Mouse (Mus musculus) kidney, embryonic 16.5 days (tissue): Measurements from ENCODE around the gene Stard13. TPM values are rescaled to one million over a fixed set of nuclear protein-coding genes. Genes with fewer than 3 reads are reported as not detected.

Source experiments
- ATAC-seq: fragments of 200-750 bp; cut with Nextera tagmentation; 2 replicates; pipeline ENCODE4 v1.8.0; 2017; ENCODE audit warnings: moderate TSS enrichment; ENCODE audit not compliant: low FRiP score, low TSS enrichment
- H3K27ac ChIP-seq: fragments of 300-500 bp; sonication (generic); 2 replicates; pipeline ENCODE4 v1.5.1; 2014; ENCODE audit warnings: low read length
- H3K27me3 ChIP-seq: fragments of 300-500 bp; sonication (generic); 2 replicates; pipeline ENCODE4 v1.6.1; 2014; ENCODE audit warnings: low read length, control low read depth, mixed read lengths; ENCODE audit not compliant: insufficient read depth
- H3K36me3 ChIP-seq: fragments of 300-500 bp; sonication (generic); 2 replicates; pipeline ENCODE4 v1.6.1; 2014; ENCODE audit warnings: low read length, control low read depth, mixed read lengths; ENCODE audit not compliant: insufficient read depth
- H3K4me1 ChIP-seq: fragments of 300-500 bp; sonication (generic); 2 replicates; pipeline ENCODE4 v1.6.1; 2014; ENCODE audit warnings: low read length, control low read depth, mixed read lengths; ENCODE audit not compliant: insufficient read depth
- H3K4me2 ChIP-seq: fragments of 300-500 bp; sonication (generic); replicated peaks from 2 replicates; pipeline ENCODE4 v1.6.1; 2014; ENCODE audit warnings: low read depth, low read length
- H3K4me3 ChIP-seq: fragments of 300-500 bp; sonication (generic); 2 replicates; pipeline ENCODE4 v1.5.1; 2014; ENCODE audit warnings: mild to moderate bottlenecking, low read length
- H3K9ac ChIP-seq: fragments of 300-500 bp; sonication (generic); replicated peaks from 2 replicates; pipeline ENCODE4 v1.6.1; 2014; ENCODE audit warnings: low read length
- H3K9me3 ChIP-seq: fragments of 300-500 bp; sonication (generic); 2 replicates; pipeline ENCODE4 v1.6.1; 2016; ENCODE audit warnings: low read length, control low read depth
- WGBS: fragments of 180-500 bp; shearing (Covaris S2); extraction: QIAGEN DNeasy Blood & Tissue Kit; methylation state at CpG from one replicate; pipeline ENCODE4 v1.1.7; 2014; 5-methylcytosine and 5-hydroxymethylcytosine counted together
- polyA plus RNA-seq: library from polyadenylated mRNA; unstranded; fragments of >200 nt; fragmentation: Nextera tagmentation; extraction: Ambion mirVana; gene quantifications from 2 replicates; pipeline ENCODE4 v1.2.1, GENCODE M21; 2015

The Stard13 gene
- polyA plus RNA-seq, 1 experiment from 2014 or later = 12.2 TPM

DNA sequence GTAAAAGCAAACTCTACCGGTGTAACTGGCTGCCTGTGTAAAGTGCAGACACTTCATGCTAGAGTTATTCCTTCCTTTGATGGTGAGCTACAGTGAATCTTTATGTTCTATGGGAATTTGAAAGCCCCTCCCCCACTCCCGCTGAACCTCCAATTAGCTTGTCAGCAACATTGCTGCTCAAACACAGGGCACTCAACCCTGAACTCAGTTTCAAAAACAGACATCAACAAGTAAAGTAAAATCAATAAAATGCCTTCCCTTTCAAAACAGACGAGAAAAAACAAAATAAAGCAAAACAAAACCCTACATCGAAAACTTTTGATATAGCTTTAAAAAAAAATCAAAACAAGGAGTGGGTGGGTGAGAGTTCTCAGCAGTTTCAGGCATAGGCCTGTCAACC lies 79.6 kb downstream of the Stard13 start:
- Histone ChIP-seq H3K4me1 (peaks cover 25% of the 10 kb centered on the region), H3K9ac (no peak overlapping the region), H3K9me3 (no peaks in the 10 kb centered on the region), H3K27me3 (no peaks in the 10 kb centered on the region), H3K4me2 (no peak overlapping the region), H3K36me3 (no peaks in the 10 kb centered on the region), H3K4me3 (no peak overlapping the region), H3K27ac (no peak overlapping the region)
- WGBS = 47% methylated on average over 4 of the region's 4 CpGs
- peak; percentile 60; the same call in 1 of the 2 replicates for ATAC-seq

DNA sequence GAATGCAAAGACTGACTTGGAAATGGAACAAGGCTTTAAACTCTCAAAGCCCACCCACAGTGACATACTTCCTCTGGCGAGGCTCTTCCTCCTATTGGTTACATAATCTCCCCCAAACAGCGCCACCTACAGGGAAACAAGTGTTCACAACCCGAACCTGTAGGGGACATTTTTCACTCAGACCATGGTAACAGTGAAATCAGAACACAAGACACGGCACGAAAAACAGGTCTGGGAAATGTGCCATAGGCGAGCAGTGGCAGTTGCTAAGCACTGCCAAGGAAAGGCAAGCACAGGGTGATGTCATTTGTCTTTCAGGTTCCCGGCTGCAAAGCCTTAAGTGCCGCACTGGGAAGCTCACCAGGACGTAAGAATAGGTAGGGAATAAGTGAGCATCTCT lies 82.1 kb downstream of the Stard13 start:
- no peaks in the 10 kb centered on the region for H3K9me3 ChIP-seq
- WGBS = 90% methylated on average over 9 of the region's 9 CpGs
- H3K27ac ChIP-seq = no peak overlapping the region
- no peak overlapping the region for H3K4me2 ChIP-seq
- peaks cover 25% of the 10 kb centered on the region for H3K4me1 ChIP-seq
- H3K27me3 ChIP-seq = no peaks in the 10 kb centered on the region
- H3K36me3 ChIP-seq = no peaks in the 10 kb centered on the region
- H3K4me3 ChIP-seq = no peak overlapping the region
- H3K9ac ChIP-seq = no peak overlapping the region
- no peak for ATAC-seq

DNA sequence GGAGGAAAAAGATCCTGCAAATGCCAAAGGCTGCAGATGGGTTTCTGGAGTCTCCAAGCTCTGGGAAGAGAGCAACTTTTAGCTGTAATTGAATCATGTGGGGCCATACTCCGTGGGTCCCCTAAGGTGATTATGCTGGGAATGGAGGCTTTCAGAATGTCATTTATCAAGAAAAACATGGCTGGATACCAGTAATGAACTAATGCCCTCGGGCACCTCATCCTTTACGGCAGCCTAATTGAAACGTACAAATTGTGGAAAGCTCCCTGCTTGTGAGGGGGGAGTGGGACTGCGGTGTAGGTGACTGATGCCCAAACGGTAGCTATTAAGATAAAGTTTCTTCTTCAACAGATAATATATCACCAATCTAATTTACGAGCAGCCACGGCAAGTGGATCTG lies 84.1 kb downstream of the Stard13 start:
- H3K4me3 ChIP-seq = no peak overlapping the region
- H3K4me2 ChIP-seq = no peak overlapping the region
- no peaks in the 10 kb centered on the region for H3K9me3 ChIP-seq
- no peaks in the 10 kb centered on the region for H3K27me3 ChIP-seq
- H3K9ac ChIP-seq = no peak overlapping the region
- WGBS = 19% methylated on average over 8 of the region's 8 CpGs
- peaks cover 12% of the 10 kb centered on the region for H3K4me1 ChIP-seq
- H3K27ac ChIP-seq = no peak overlapping the region
- no peaks in the 10 kb centered on the region for H3K36me3 ChIP-seq
- no peak for ATAC-seq

DNA sequence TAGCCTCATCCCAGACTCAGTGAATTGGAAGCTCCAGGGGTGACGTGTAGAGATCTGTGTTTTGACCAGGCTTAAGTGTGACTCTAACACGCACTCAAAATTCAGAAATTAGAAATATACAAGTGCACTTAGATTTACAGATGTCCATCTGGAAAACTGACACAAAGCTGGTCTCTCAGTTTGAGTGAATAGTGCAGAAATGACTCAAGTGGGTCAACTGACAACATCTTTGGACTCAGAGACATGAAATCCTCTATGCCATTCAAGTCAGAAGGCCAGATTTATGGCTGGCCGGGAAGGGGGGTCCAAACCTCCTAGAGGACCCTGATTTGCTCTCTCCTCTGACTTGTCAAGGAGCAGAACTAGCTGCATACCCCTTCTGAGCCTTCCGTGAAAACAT lies 85.6 kb downstream of the Stard13 start:
- H3K36me3 ChIP-seq = no peaks in the 10 kb centered on the region
- no peak overlapping the region for H3K9ac ChIP-seq
- peaks cover 13% of the 10 kb centered on the region; the same call in 1 of the 2 replicates for H3K4me1 ChIP-seq
- WGBS = 86% methylated on average over 4 of the region's 4 CpGs
- no peak for ATAC-seq
- no peaks in the 10 kb centered on the region for H3K27me3 ChIP-seq
- H3K27ac ChIP-seq = no peak overlapping the region
- H3K9me3 ChIP-seq = no peaks in the 10 kb centered on the region
- H3K4me3 ChIP-seq = no peak overlapping the region
- no peak overlapping the region for H3K4me2 ChIP-seq

DNA sequence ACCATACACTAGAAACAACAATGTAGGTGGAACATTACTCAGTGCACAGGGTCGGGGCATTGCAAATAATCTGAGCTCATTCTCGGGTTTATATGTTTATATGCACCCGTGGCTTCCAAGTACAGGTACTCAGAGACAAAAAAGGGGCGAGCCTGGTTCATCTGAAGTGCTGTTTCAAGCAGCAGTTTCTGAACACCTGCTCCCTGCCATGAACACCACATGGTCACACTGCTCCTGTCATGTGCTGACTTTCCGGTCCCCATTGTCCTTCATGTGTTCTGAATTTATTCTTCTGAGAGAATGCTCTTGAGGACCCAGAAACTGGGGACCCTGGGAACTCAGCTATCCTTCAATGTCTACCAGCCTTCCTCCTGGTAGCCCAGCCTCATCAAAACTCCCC lies 87.8 kb downstream of the Stard13 start:
- Histone ChIP-seq H3K4me3 (no peak overlapping the region), H3K9ac (no peak overlapping the region), H3K36me3 (no peaks in the 10 kb centered on the region), H3K4me1 (peaks cover 31% of the 10 kb centered on the region), H3K4me2 (no peak overlapping the region), H3K27ac (no peak overlapping the region), H3K27me3 (no peaks in the 10 kb centered on the region), H3K9me3 (no peaks in the 10 kb centered on the region)
- no peak for ATAC-seq
- 58% methylated on average over 5 of the region's 5 CpGs for WGBS

DNA sequence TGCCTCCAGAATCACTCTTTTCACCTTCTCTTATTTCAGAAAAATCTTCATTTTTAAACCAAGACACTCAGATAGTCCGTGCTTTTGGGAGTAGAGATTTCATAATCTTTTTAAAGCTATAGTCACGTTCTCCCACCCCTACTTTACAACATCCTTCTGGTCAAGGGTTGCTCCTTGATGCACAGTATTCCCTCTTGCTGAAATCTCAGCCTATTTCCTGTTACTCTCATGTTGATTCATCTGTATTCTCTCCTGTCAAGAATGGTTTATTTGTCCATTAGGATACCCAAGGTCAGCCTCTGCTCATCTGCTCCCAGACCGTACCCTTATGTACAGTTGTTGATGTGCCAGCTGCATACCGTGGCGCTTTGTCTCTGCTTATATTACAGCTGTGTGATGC lies 89.7 kb downstream of the Stard13 start:
- 74% methylated on average over 5 of the region's 5 CpGs for WGBS
- H3K36me3 ChIP-seq = no peaks in the 10 kb centered on the region
- H3K4me2 ChIP-seq = no peak overlapping the region
- H3K9me3 ChIP-seq = no peaks in the 10 kb centered on the region
- H3K9ac ChIP-seq = no peak overlapping the region
- H3K27ac ChIP-seq = peak overlapping the region; percentile 4; the same call in 1 of the 2 replicates
- no peaks in the 10 kb centered on the region for H3K27me3 ChIP-seq
- H3K4me1 ChIP-seq = peaks cover 29% of the 10 kb centered on the region
- no peak for ATAC-seq
- no peak overlapping the region for H3K4me3 ChIP-seq

DNA sequence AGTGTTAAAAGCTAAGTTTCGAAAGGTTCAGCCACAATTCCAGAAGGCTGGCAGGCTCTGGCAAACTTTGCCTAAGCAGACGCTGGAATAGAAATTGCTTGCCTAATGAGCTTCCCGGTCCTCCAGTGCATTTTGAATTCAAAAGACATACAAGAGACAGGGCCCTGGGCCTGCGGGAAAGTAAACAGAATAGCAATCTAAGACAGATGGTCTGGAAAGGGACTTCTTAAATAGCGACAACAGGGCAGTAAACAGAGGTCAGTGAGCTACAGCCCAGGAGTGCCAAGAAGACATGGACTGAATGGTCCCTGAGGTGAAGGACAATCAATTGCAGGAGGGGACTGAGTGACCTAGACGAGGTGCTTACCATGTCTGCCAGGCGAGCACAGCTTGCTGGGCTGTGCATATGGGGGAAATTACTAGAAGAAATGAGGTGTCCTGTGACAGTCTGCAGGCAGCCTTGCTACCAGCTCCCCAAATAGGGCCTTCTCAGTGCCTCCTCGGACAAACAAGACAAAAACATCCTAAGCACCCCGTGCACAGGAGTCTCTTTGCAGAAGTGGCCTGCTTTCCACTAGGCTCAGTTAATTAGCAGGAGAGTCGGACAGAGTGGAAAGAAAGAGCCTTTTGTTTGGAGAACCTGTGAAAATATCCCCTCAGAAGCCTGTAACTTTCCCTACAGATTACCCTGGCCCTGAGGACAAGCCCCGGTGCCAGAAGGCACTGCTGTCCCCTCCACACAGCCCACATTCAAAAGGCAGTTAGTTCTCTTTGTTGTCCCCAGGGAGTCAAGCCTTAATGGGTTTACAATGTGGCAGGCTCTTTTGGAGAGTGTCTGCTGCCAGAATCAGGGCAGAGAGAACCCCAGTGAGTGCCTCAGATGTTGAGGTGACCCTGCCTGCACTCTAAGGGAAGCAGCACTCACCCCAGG lies 90.7 kb downstream of the Stard13 start:
- Histone ChIP-seq H3K4me2 (no peak overlapping the region), H3K27me3 (no peaks in the 10 kb centered on the region), H3K36me3 (no peaks in the 10 kb centered on the region), H3K4me1 (peaks cover 29% of the 10 kb centered on the region), H3K4me3 (no peak overlapping the region), H3K27ac (peak overlapping the region; percentile 66), H3K9ac (peak overlapping the region; percentile 25), H3K9me3 (no peaks in the 10 kb centered on the region)
- ATAC-seq = no peak; the same call in 1 of the 2 replicates
- 32% methylated on average over 11 of the region's 11 CpGs for WGBS

DNA sequence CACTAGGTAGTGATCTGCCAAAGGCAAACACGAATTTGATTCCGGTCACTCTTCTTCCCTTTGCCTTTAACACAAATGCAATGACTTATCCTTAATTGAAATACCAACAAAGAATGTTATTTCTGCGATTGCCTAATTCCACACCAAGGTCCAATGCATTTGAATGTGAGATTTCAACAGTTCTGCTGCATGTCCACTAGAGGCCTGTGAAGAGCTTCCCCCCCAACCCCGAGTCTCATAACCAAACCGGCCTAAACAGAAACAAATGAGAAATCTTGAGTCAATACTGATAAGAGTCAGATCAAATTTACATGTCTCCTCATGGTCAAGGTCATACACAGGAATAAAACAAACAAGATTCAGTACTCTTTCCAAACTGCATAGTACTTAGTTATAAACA lies 91.4 kb downstream of the Stard13 start:
- Histone ChIP-seq H3K36me3 (no peaks in the 10 kb centered on the region), H3K4me3 (no peak overlapping the region), H3K4me1 (peaks cover 29% of the 10 kb centered on the region), H3K9me3 (no peaks in the 10 kb centered on the region), H3K4me2 (no peak overlapping the region), H3K9ac (no peak overlapping the region), H3K27me3 (no peaks in the 10 kb centered on the region), H3K27ac (peak overlapping the region; percentile 66; the same call in 1 of the 2 replicates)
- ATAC-seq = peak; percentile 73; the same call in 1 of the 2 replicates
- WGBS = 28% methylated on average over 5 of the region's 5 CpGs

DNA sequence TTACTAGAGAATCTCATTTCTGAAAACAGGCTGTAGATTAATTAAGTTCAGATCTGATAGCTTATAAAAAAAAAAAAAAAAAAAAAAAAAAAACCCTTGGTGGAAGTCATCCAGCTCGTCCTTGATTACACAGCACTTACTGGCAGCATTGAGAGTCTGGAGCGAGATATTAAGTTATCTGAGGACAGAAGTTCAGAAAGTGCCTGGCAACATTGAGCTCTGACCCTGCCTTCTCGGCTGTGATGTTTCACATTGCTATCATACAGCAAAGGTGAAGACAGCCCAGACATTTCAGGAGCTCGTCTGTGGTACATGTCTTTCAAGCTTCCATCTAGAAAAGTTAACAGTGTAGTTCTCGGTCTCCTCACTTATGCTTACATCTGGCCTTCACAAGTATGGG lies 95.7 kb downstream of the Stard13 start:
- H3K27me3 ChIP-seq = no peaks in the 10 kb centered on the region
- H3K36me3 ChIP-seq = 0 out of 2 replicates have a peak, but pooled peaks cover 4% of the 10 kb centered on the region
- H3K4me2 ChIP-seq = no peak overlapping the region
- H3K9me3 ChIP-seq = peaks cover 4% of the 10 kb centered on the region; the same call in 1 of the 2 replicates
- H3K4me3 ChIP-seq = no peak overlapping the region
- H3K9ac ChIP-seq = no peak overlapping the region
- no peak overlapping the region for H3K27ac ChIP-seq
- peaks cover 32% of the 10 kb centered on the region for H3K4me1 ChIP-seq
- 83% methylated on average over 5 of the region's 5 CpGs for WGBS
- ATAC-seq = no peak

DNA sequence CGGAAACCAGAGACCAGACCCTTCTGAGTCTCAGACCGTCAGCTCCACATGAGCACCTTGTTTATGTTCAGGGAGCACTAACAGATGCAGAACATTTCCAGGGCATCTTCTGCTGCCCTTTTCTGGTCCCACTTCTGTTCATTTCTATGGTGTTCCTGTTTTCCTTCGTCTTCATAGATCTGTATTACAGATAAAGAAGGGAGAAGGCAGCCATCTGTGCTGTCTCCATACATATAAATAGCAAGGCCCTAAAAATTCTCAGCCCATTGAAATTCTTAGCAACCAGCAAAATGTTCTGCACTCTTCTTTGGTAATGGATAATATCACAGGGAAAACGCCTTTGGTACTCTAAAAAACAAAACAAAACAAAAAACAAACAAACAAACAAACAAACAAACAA lies 96.3 kb downstream of the Stard13 start:
- H3K4me2 ChIP-seq = no peak overlapping the region
- no peak overlapping the region for H3K4me3 ChIP-seq
- H3K27ac ChIP-seq = no peak overlapping the region
- ATAC-seq = no peak
- H3K9ac ChIP-seq = no peak overlapping the region
- H3K27me3 ChIP-seq = no peaks in the 10 kb centered on the region
- H3K36me3 ChIP-seq = 0 out of 2 replicates have a peak, but pooled peaks cover 4% of the 10 kb centered on the region
- WGBS = 77% methylated on average over 4 of the region's 4 CpGs
- H3K9me3 ChIP-seq = peaks cover 4% of the 10 kb centered on the region; the same call in 1 of the 2 replicates
- peaks cover 26% of the 10 kb centered on the region for H3K4me1 ChIP-seq
